Comparison of ENCODE assay signal across 8 mouse cellular contexts in the genomic region with DNA sequence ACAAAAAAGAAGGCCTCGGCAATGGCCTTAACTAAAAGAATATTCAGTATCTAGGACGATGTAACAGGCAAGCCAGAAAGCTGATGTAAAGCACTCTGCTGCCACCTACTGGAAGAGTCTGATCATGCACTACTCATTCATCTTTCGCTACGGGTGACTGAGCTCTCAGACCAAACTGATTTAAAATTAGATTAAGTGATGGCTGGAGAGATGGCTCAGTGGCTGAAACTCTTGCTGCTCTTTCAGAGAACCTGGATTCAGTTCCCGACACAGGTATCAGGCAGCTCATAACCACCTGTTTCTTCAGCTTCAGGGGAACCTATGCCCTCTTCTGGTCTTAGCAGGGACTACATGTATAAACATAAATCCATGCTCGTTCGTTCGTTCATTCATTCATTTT. TPM values are rescaled to one million over a fixed set of nuclear protein-coding genes. Genes with fewer than 3 reads are reported as not detected.
DNase-seq lines count a peak whose midpoint lies in the region; ATAC-seq and TF ChIP-seq lines count a peak whose summit lies in the region.

No protein-coding gene starts in this region.

- peak; percentile 68; the same call in 1 of the 2 replicates for TF ChIP-seq CTCF in spleen, adult 2 months (IDR thresholded peaks at IDR 0.05; ENCODE audit: extremely low read depth, insufficient read depth, insufficient read length, insufficient replicate concordance)

- H3K4me1 ChIP-seq in embryonic facial prominence, embryonic 12.5 days: no peaks in the 10 kb centered on the region
- H3K4me1 ChIP-seq in limb, embryonic 11.5 days (ENCODE audit: control insufficient read depth, insufficient read depth, low read length): no peaks in the 10 kb centered on the region
- H3K4me1 ChIP-seq in midbrain, embryonic 15.5 days: 0 out of 2 replicates have a peak, but pooled peaks cover 2% of the 10 kb centered on the region
- H3K4me1 ChIP-seq in spleen, adult 2 months (ENCODE audit: control insufficient read depth, insufficient read depth, insufficient read length): no peaks in the 10 kb centered on the region

- ATAC-seq in embryonic facial prominence, embryonic 12.5 days (ENCODE audit: insufficient number of reproducible peaks, insufficient read depth, low FRiP score, low TSS enrichment): no peak
- ATAC-seq in limb, embryonic 11.5 days (ENCODE audit: insufficient number of reproducible peaks, low FRiP score, low TSS enrichment, low read depth): no peak
- ATAC-seq in midbrain, embryonic 15.5 days (replicated peaks): peak; percentile 66

- H3K4me2 ChIP-seq in embryonic facial prominence, embryonic 12.5 days (replicated peaks): peak overlapping the region; percentile 16; the same call in 1 of the 2 replicates
- 0 out of 2 replicates have a peak overlapping the region, but pooled peaks have one; percentile 7 for H3K4me2 ChIP-seq in limb, embryonic 11.5 days (ENCODE audit: low read depth, severe bottlenecking)
- H3K4me2 ChIP-seq in midbrain, embryonic 15.5 days: peak overlapping the region; percentile 28

- WGBS in embryonic facial prominence, embryonic 12.5 days: 23% methylated on average over 8 of the region's 8 CpGs
- 22% methylated on average over 8 of the region's 8 CpGs for WGBS in limb, embryonic 11.5 days
- 15% methylated on average over 8 of the region's 8 CpGs for WGBS in midbrain, embryonic 15.5 days
- WGBS in spleen, adult 2 months: 18% methylated on average over 8 of the region's 8 CpGs

- H3K4me3 ChIP-seq in embryonic facial prominence, embryonic 12.5 days: no peak overlapping the region
- no peak overlapping the region for H3K4me3 ChIP-seq in limb, embryonic 11.5 days (ENCODE audit: low read depth, low read length)
- H3K4me3 ChIP-seq in midbrain, embryonic 15.5 days: no peak overlapping the region
- H3K4me3 ChIP-seq in spleen, adult 2 months (ENCODE audit: extremely low read depth, insufficient read depth, insufficient read length): peak overlapping the region; percentile 1; the same call in 1 of the 2 replicates

- no peak overlapping the region for H3K27ac ChIP-seq in embryonic facial prominence, embryonic 12.5 days
- H3K27ac ChIP-seq in limb, embryonic 11.5 days (replicated peaks; ENCODE audit: low read depth, low read length): no peak overlapping the region
- H3K27ac ChIP-seq in midbrain, embryonic 15.5 days: no peak overlapping the region
- H3K27ac ChIP-seq in spleen, adult 2 months (ENCODE audit: insufficient read depth, low read length): no peak overlapping the region

- no peaks in the 10 kb centered on the region for H3K9me3 ChIP-seq in embryonic facial prominence, embryonic 12.5 days
- H3K9me3 ChIP-seq in limb, embryonic 11.5 days (ENCODE audit: control insufficient read depth, low read length): no peaks in the 10 kb centered on the region
- no peaks in the 10 kb centered on the region for H3K9me3 ChIP-seq in midbrain, embryonic 15.5 days

- DNase-seq in 416B (ENCODE audit: low read depth): peak; percentile 85
- DNase-seq in adrenal gland, postnatal 25 days: peak; percentile 62
- DNase-seq in heart, adult 11 months: peak; percentile 93
- peak; percentile 83 for DNase-seq in kidney, adult 18-20 months
- DNase-seq in limb, embryonic 11.5 days (ENCODE audit: low spot score): peak; percentile 86
- DNase-seq in spleen, adult 2 months (ENCODE audit: low read depth in 1 of 2, low spot score in 2 of 2): peak; percentile 45 to 56

- H3K36me3 ChIP-seq in embryonic facial prominence, embryonic 12.5 days: peaks cover 31% of the 10 kb centered on the region
- no peaks in the 10 kb centered on the region; the same call in 1 of the 2 replicates for H3K36me3 ChIP-seq in limb, embryonic 11.5 days (ENCODE audit: control insufficient read depth, insufficient read depth, low read length)
- peaks cover 2% of the 10 kb centered on the region; the same call in 1 of the 2 replicates for H3K36me3 ChIP-seq in midbrain, embryonic 15.5 days (replicated peaks)
- peaks cover 10% of the 10 kb centered on the region for H3K36me3 ChIP-seq in spleen, adult 2 months (ENCODE audit: control insufficient read depth, insufficient read depth, low read length)

- H3K27me3 ChIP-seq in embryonic facial prominence, embryonic 12.5 days: no peaks in the 10 kb centered on the region
- no peaks in the 10 kb centered on the region for H3K27me3 ChIP-seq in limb, embryonic 11.5 days (ENCODE audit: control insufficient read depth, insufficient read depth, low read length)
- H3K27me3 ChIP-seq in midbrain, embryonic 15.5 days (replicated peaks): no peaks in the 10 kb centered on the region
- no peaks in the 10 kb centered on the region for H3K27me3 ChIP-seq in spleen, adult 2 months (ENCODE audit: control insufficient read depth, insufficient read depth, low read length)

- no peak for TF ChIP-seq POLR2A in spleen, adult 2 months (IDR thresholded peaks at IDR 0.05; ENCODE audit: low read depth, low read length)

- no peak overlapping the region for H3K9ac ChIP-seq in embryonic facial prominence, embryonic 12.5 days
- H3K9ac ChIP-seq in limb, embryonic 11.5 days (ENCODE audit: low read length): no peak overlapping the region
- H3K9ac ChIP-seq in midbrain, embryonic 15.5 days: no peak overlapping the region

RNA-seq across cellular contexts. Expression of a gene that starts 27.8 kb away (rescaled TPM):
- 13.7 and 20.2 TPM in 2 replicates for total RNA-seq in adrenal gland, postnatal 25 days (2021)
- polyA plus RNA-seq in embryonic facial prominence, embryonic 12.5 days (2016; fragmentation: Nextera tagmentation; extraction: Ambion mirVana): 18.7 and 18.8 TPM in 2 replicates
- polyA plus RNA-seq in limb, embryonic 11.5 days (2014; fragmentation: Nextera tagmentation; extraction: Ambion mirVana): 17.7 and 20.5 TPM in 2 replicates
- polyA plus RNA-seq in midbrain, embryonic 15.5 days (2015; fragmentation: Nextera tagmentation; extraction: Ambion mirVana): 17.6 and 17.8 TPM in 2 replicates
- polyA plus RNA-seq in spleen, adult 2 months (2012; rRNA removed): 2.3 and 2.6 TPM in 2 replicates

RNA-seq across cellular contexts. Expression of a gene that starts 28.1 kb away (rescaled TPM):
- total RNA-seq in adrenal gland, postnatal 25 days (2021): 9.8 and 14.5 TPM in 2 replicates
- 26.9 and 27.8 TPM in 2 replicates for polyA plus RNA-seq in embryonic facial prominence, embryonic 12.5 days (2016; fragmentation: Nextera tagmentation; extraction: Ambion mirVana)
- 24.5 and 28.2 TPM in 2 replicates for polyA plus RNA-seq in limb, embryonic 11.5 days (2014; fragmentation: Nextera tagmentation; extraction: Ambion mirVana)
- 18.2 and 22.1 TPM in 2 replicates for polyA plus RNA-seq in midbrain, embryonic 15.5 days (2015; fragmentation: Nextera tagmentation; extraction: Ambion mirVana)
- polyA plus RNA-seq in spleen, adult 2 months (2012; rRNA removed): 2.8 and 3.5 TPM in 2 replicates
